Mouse (Mus musculus): Measurements from ENCODE around the gene Dtnb.
"Not testable (repeated sequence)": the region's sequence is repeated elsewhere in the genome, so short reads cannot be mapped to it uniquely, and the experiment has no call there.

Gene Dtnb

GRCm38 (mm10) chr12:3571787-3572580 lies at the start of gene Dtnb:
Dtnb (plus strand) TSS chr12:3572381.
- DNase-seq (ENCODE audit: low spot score in 2 of 2): peak; percentile 64 to 72

GRCm38 (mm10) chr12:3525536-3525935 lies 46.6 kb upstream of the Dtnb start:
- no peak for DNase-seq (ENCODE audit: low spot score in 2 of 2)

- not testable (repeated sequence) for DNase-seq (ENCODE audit: low spot score in 2 of 2)
Observed at GRCm38 (mm10) chr12:3535446-3535845, 36.7 kb upstream of the Dtnb start.

GRCm38 (mm10) chr12:3537616-3538015 lies 34.6 kb upstream of the Dtnb start:
- DNase-seq (ENCODE audit: low spot score in 2 of 2): no peak

GRCm38 (mm10) chr12:3538036-3538435 lies 34.1 kb upstream of the Dtnb start:
- no peak for DNase-seq (ENCODE audit: low spot score in 2 of 2)

GRCm38 (mm10) chr12:3539605-3540004 lies 32.6 kb upstream of the Dtnb start:
- DNase-seq (ENCODE audit: low spot score in 2 of 2): no peak

- DNase-seq (ENCODE audit: low spot score in 2 of 2): no peak
Observed at GRCm38 (mm10) chr12:3540871-3541270, 31.3 kb upstream of the Dtnb start.

- DNase-seq (ENCODE audit: low spot score in 2 of 2): no peak
Observed at GRCm38 (mm10) chr12:3545451-3545850, 26.7 kb upstream of the Dtnb start.

GRCm38 (mm10) chr12:3546121-3546658 lies 26.0 kb upstream of the Dtnb start:
- no peak for DNase-seq (ENCODE audit: low spot score in 2 of 2)

GRCm38 (mm10) chr12:3546781-3547180 lies 25.4 kb upstream of the Dtnb start:
- DNase-seq (ENCODE audit: low spot score in 2 of 2): no peak

GRCm38 (mm10) chr12:3547506-3547905 lies 24.7 kb upstream of the Dtnb start:
- no peak for DNase-seq (ENCODE audit: low spot score in 2 of 2)

- DNase-seq (ENCODE audit: low spot score in 2 of 2): no peak
Observed at GRCm38 (mm10) chr12:3547911-3548310, 24.3 kb upstream of the Dtnb start.

GRCm38 (mm10) chr12:3548582-3549211 lies 23.5 kb upstream of the Dtnb start:
- peak; percentile 50 to 52 for DNase-seq (ENCODE audit: low spot score in 2 of 2)

GRCm38 (mm10) chr12:3550280-3550679 lies 21.9 kb upstream of the Dtnb start:
- DNase-seq (ENCODE audit: low spot score in 2 of 2): no peak

GRCm38 (mm10) chr12:3557414-3558319 lies 14.5 kb upstream of the Dtnb start:
- DNase-seq (ENCODE audit: low spot score in 2 of 2): no peak

- peak; percentile 54 to 55 for DNase-seq (ENCODE audit: low spot score in 2 of 2)
Observed at GRCm38 (mm10) chr12:3560596-3560995, 11.6 kb upstream of the Dtnb start.

GRCm38 (mm10) chr12:3561032-3561431 lies 11.1 kb upstream of the Dtnb start:
- DNase-seq (ENCODE audit: low spot score in 2 of 2): no peak

- DNase-seq (ENCODE audit: low spot score in 2 of 2): no peak
Observed at GRCm38 (mm10) chr12:3562806-3563205, 9.4 kb upstream of the Dtnb start.

GRCm38 (mm10) chr12:3563659-3564058 lies 8.5 kb upstream of the Dtnb start:
- peak in 1 of 2 experiments; percentile 34 for DNase-seq (ENCODE audit: low spot score in 2 of 2)

- DNase-seq (ENCODE audit: low spot score in 2 of 2): peak; percentile 77 to 84
Observed at GRCm38 (mm10) chr12:3568461-3568991, 3.7 kb upstream of the Dtnb start.

GRCm38 (mm10) chr12:3570711-3571400 lies 1.3 kb upstream of the Dtnb start:
- peak; percentile 29 to 58 for DNase-seq (ENCODE audit: low spot score in 2 of 2)

Data from right cerebral cortex, postnatal 36 days (tissue).